Mouse (Mus musculus): ENCODE measurements at regions not wholly inside any gene's neighbourhood (a gene's known extent, or its start where the extent isn't known, plus 50 kb on each side); places are given as distances from the start of the nearest gene placed in this dataset.

GRCm38 (mm10) chr17:42188531-42188930, 127.2 kb upstream of the Ptchd4 start:
- Histone ChIP-seq H3K27me3 (replicated peaks; ENCODE audit: low read depth, poor library complexity, severe bottlenecking) (no peaks in the 10 kb centered on the region), H3K27ac (replicated peaks) (no peak overlapping the region), H3K36me3 (replicated peaks) (no peaks in the 10 kb centered on the region), H3K4me1 (no peaks in the 10 kb centered on the region), H3K4me3 (no peak overlapping the region), H3K9me3 (no peaks in the 10 kb centered on the region)
- WGBS, result 92% methylated on average over 1 of the region's 1 CpGs
- no peak for DNase-seq (ENCODE audit: low spot score)

- no peak for DNase-seq (ENCODE audit: low spot score)
- no peaks in the 10 kb centered on the region for H3K27me3 ChIP-seq (replicated peaks; ENCODE audit: low read depth, poor library complexity, severe bottlenecking)
- H3K27ac ChIP-seq (replicated peaks), result no peak overlapping the region
- H3K4me3 ChIP-seq, result no peak overlapping the region
- H3K36me3 ChIP-seq (replicated peaks), result no peaks in the 10 kb centered on the region
- H3K4me1 ChIP-seq, result no peaks in the 10 kb centered on the region
- 85% methylated on average over 8 of the region's 8 CpGs for WGBS
- no peaks in the 10 kb centered on the region for H3K9me3 ChIP-seq
Measured at GRCm38 (mm10) chr17:42190206-42190902, 125.4 kb upstream of the Ptchd4 start.

Data from embryonic facial prominence, embryonic 10.5 days (tissue).